Mouse (Mus musculus) myocyte (in vitro differentiated cells): ENCODE measurements around the gene Slco3a1.

Experiments
- E2F4 ChIP-seq: IDR thresholded peaks from one replicate; pipeline ENCODE4 v1.6.1; 2011; ENCODE audit warnings: mild to moderate bottlenecking, control low read depth, moderate library complexity; ENCODE audit not compliant: insufficient read depth
- MAX ChIP-seq: IDR thresholded peaks from one replicate; pipeline ENCODE4 v1.6.1; 2011; ENCODE audit warnings: low read depth, mild to moderate bottlenecking, control low read depth
- MYOD1 ChIP-seq, 3 experiments: IDR thresholded peaks; one replicate each; pipeline ENCODE4 v1.6.1; 2011; ENCODE audit warnings: control low read depth in 2 of 3, low read depth in 2 of 3, mild to moderate bottlenecking in 2 of 3, moderate library complexity in 1 of 3; ENCODE audit not compliant: insufficient read length in 2 of 3, control insufficient read depth in 1 of 3
- MYOG ChIP-seq, 3 experiments: IDR thresholded peaks; one replicate each; pipeline ENCODE4 v1.6.1; 2011; ENCODE audit warnings: control low read depth in 2 of 3, low read depth in 2 of 3, mild to moderate bottlenecking in 2 of 3; ENCODE audit not compliant: insufficient read length in 2 of 3, control insufficient read depth in 1 of 3, insufficient read depth in 1 of 3
- POLR2A ChIP-seq: IDR thresholded peaks from one replicate; pipeline ENCODE4 v1.6.1; 2011; ENCODE audit warnings: low read depth, mild to moderate bottlenecking, control low read depth, moderate library complexity; ENCODE audit not compliant: insufficient read length
- POLR2AphosphoS2 ChIP-seq: IDR thresholded peaks from one replicate; pipeline ENCODE4 v1.6.1; 2011; ENCODE audit warnings: low read depth, control low read depth; ENCODE audit not compliant: insufficient read length
- SRF ChIP-seq: IDR thresholded peaks from one replicate; pipeline ENCODE4 v1.6.1; 2011; ENCODE audit warnings: low read depth; ENCODE audit not compliant: control insufficient read depth, insufficient read length
- TCF12 ChIP-seq: IDR thresholded peaks from one replicate; pipeline ENCODE4 v1.6.1; 2011; ENCODE audit warnings: mild to moderate bottlenecking, control low read depth; ENCODE audit not compliant: poor library complexity, insufficient read depth, severe bottlenecking
- TCF3 ChIP-seq: IDR thresholded peaks from one replicate; pipeline ENCODE4 v1.6.1; 2011; ENCODE audit warnings: low read depth, control low read depth; ENCODE audit not compliant: insufficient read length
- USF1 ChIP-seq: IDR thresholded peaks from one replicate; pipeline ENCODE4 v1.6.1; 2011; ENCODE audit warnings: low read depth, mild to moderate bottlenecking, control low read depth, moderate library complexity

- TF ChIP-seq POLR2A = no peak
- TF ChIP-seq MYOG (IDR thresholded peaks at IDR 0.05; ENCODE audit: control insufficient read depth in 1 of 3, insufficient read depth in 1 of 3, insufficient read length in 2 of 3, low read depth in 2 of 3) = no peak
- no peak for TF ChIP-seq TCF12
- TF ChIP-seq MAX = no peak
- no peak for TF ChIP-seq TCF3
- no peak for TF ChIP-seq USF1
- no peak for TF ChIP-seq E2F4
- TF ChIP-seq MYOD1 (IDR thresholded peaks at IDR 0.05; ENCODE audit: control insufficient read depth in 1 of 3, insufficient read length in 2 of 3, low read depth in 2 of 3) = no peak
- TF ChIP-seq SRF = no peak
- no peak for TF ChIP-seq POLR2AphosphoS2
Observed at GRCm38 (mm10) chr7:74505635-74506034, 48.9 kb downstream of the Slco3a1 start.
